Mouse (Mus musculus): Measurements from ENCODE around the gene Fam57a. TPM values are rescaled to one million over a fixed set of nuclear protein-coding genes. Genes with fewer than 3 reads are reported as not detected.

The Fam57a gene
- polyA plus RNA-seq, 1 experiment from 2014 or later = 19.9 TPM

- Histone ChIP-seq H3K36me3 (ENCODE audit: control insufficient read depth, insufficient read depth) (peaks cover 15% of the 10 kb centered on the region; the same call in 1 of the 2 replicates), H3K4me3 (ENCODE audit: low read depth, low read length) (no peak overlapping the region), H3K4me2 (replicated peaks; ENCODE audit: low read depth) (no peak overlapping the region), H3K27ac (ENCODE audit: low read depth, low read length) (no peak overlapping the region), H3K9me3 (ENCODE audit: control insufficient read depth) (no peaks in the 10 kb centered on the region), H3K4me1 (replicated peaks; ENCODE audit: control insufficient read depth, insufficient read depth, low read length) (no peaks in the 10 kb centered on the region), H3K9ac (ENCODE audit: low read depth, low read length) (no peak overlapping the region), H3K27me3 (replicated peaks; ENCODE audit: control insufficient read depth, insufficient read depth, low read length) (no peaks in the 10 kb centered on the region)
- no peak for ATAC-seq
- TF ChIP-seq CTCF (IDR thresholded peaks at IDR 0.05; ENCODE audit: low read depth) = no peak
- 76% methylated on average over 5 of the region's 5 CpGs for WGBS
Observed at GRCm38 (mm10) chr11:76170207-76170606, 9.3 kb upstream of the Fam57a start.

- no peak for TF ChIP-seq CTCF (IDR thresholded peaks at IDR 0.05; ENCODE audit: low read depth)
- Histone ChIP-seq H3K4me2 (replicated peaks; ENCODE audit: low read depth) (peak overlapping the region; percentile 95), H3K27me3 (replicated peaks; ENCODE audit: control insufficient read depth, insufficient read depth, low read length) (no peaks in the 10 kb centered on the region), H3K4me3 (ENCODE audit: low read depth, low read length) (peak overlapping the region; percentile 71), H3K27ac (ENCODE audit: low read depth, low read length) (peak overlapping the region; percentile 74), H3K36me3 (ENCODE audit: control insufficient read depth, insufficient read depth) (peaks cover 5% of the 10 kb centered on the region; the same call in 1 of the 2 replicates), H3K9me3 (ENCODE audit: control insufficient read depth) (no peaks in the 10 kb centered on the region), H3K9ac (ENCODE audit: low read depth, low read length) (peak overlapping the region; percentile 58), H3K4me1 (replicated peaks; ENCODE audit: control insufficient read depth, insufficient read depth, low read length) (no peaks in the 10 kb centered on the region)
- under 1% methylated on average over 28 of the region's 28 CpGs for WGBS
- ATAC-seq = peak; percentile 74
Observed at GRCm38 (mm10) chr11:76178726-76179494, 561 bp upstream of the Fam57a start.

GRCm38 (mm10) chr11:76180146-76180540 is 672 bp downstream of the Fam57a start:
- no peak for ATAC-seq
- TF ChIP-seq CTCF (IDR thresholded peaks at IDR 0.05; ENCODE audit: low read depth) = no peak
- no peaks in the 10 kb centered on the region for H3K4me1 ChIP-seq (replicated peaks; ENCODE audit: control insufficient read depth, insufficient read depth, low read length)
- H3K27ac ChIP-seq (ENCODE audit: low read depth, low read length) = peak overlapping the region; percentile 74; the same call in 1 of the 2 replicates
- 12% methylated on average over 7 of the region's 7 CpGs for WGBS
- no peaks in the 10 kb centered on the region for H3K9me3 ChIP-seq (ENCODE audit: control insufficient read depth)
- no peaks in the 10 kb centered on the region for H3K27me3 ChIP-seq (replicated peaks; ENCODE audit: control insufficient read depth, insufficient read depth, low read length)
- peak overlapping the region; percentile 58 for H3K9ac ChIP-seq (ENCODE audit: low read depth, low read length)
- peak overlapping the region; percentile 95 for H3K4me2 ChIP-seq (replicated peaks; ENCODE audit: low read depth)
- H3K36me3 ChIP-seq (ENCODE audit: control insufficient read depth, insufficient read depth) = 0 out of 2 replicates have a peak, but pooled peaks cover 4% of the 10 kb centered on the region
- peak overlapping the region; percentile 71 for H3K4me3 ChIP-seq (ENCODE audit: low read depth, low read length)

GRCm38 (mm10) chr11:76183745-76184144 is 4.3 kb downstream of the Fam57a start:
- Histone ChIP-seq H3K9me3 (ENCODE audit: control insufficient read depth) (no peaks in the 10 kb centered on the region), H3K4me2 (replicated peaks; ENCODE audit: low read depth) (no peak overlapping the region), H3K4me3 (ENCODE audit: low read depth, low read length) (no peak overlapping the region), H3K4me1 (replicated peaks; ENCODE audit: control insufficient read depth, insufficient read depth, low read length) (no peaks in the 10 kb centered on the region), H3K36me3 (ENCODE audit: control insufficient read depth, insufficient read depth) (0 out of 2 replicates have a peak, but pooled peaks cover 4% of the 10 kb centered on the region), H3K27me3 (replicated peaks; ENCODE audit: control insufficient read depth, insufficient read depth, low read length) (no peaks in the 10 kb centered on the region), H3K9ac (ENCODE audit: low read depth, low read length) (no peak overlapping the region), H3K27ac (ENCODE audit: low read depth, low read length) (no peak overlapping the region)
- ATAC-seq = no peak
- WGBS = 84% methylated on average over 4 of the region's 4 CpGs
- TF ChIP-seq CTCF (IDR thresholded peaks at IDR 0.05; ENCODE audit: low read depth) = no peak

- Histone ChIP-seq H3K27me3 (replicated peaks; ENCODE audit: control insufficient read depth, insufficient read depth, low read length) (no peaks in the 10 kb centered on the region), H3K9me3 (ENCODE audit: control insufficient read depth) (no peaks in the 10 kb centered on the region), H3K36me3 (ENCODE audit: control insufficient read depth, insufficient read depth) (0 out of 2 replicates have a peak, but pooled peaks cover 4% of the 10 kb centered on the region), H3K4me1 (replicated peaks; ENCODE audit: control insufficient read depth, insufficient read depth, low read length) (no peaks in the 10 kb centered on the region), H3K27ac (ENCODE audit: low read depth, low read length) (no peak overlapping the region), H3K9ac (ENCODE audit: low read depth, low read length) (no peak overlapping the region), H3K4me2 (replicated peaks; ENCODE audit: low read depth) (no peak overlapping the region), H3K4me3 (ENCODE audit: low read depth, low read length) (no peak overlapping the region)
- no peak for ATAC-seq
- TF ChIP-seq CTCF (IDR thresholded peaks at IDR 0.05; ENCODE audit: low read depth) = peak; percentile 38
- 84% methylated on average over 5 of the region's 6 CpGs for WGBS
Observed at GRCm38 (mm10) chr11:76186908-76187307, 7.4 kb downstream of the Fam57a start.

- Histone ChIP-seq H3K27me3 (replicated peaks; ENCODE audit: control insufficient read depth, insufficient read depth, low read length) (no peaks in the 10 kb centered on the region), H3K36me3 (ENCODE audit: control insufficient read depth, insufficient read depth) (no peaks in the 10 kb centered on the region), H3K9ac (ENCODE audit: low read depth, low read length) (no peak overlapping the region; the same call in 1 of the 2 replicates), H3K4me1 (replicated peaks; ENCODE audit: control insufficient read depth, insufficient read depth, low read length) (no peaks in the 10 kb centered on the region; the same call in 1 of the 2 replicates), H3K27ac (ENCODE audit: low read depth, low read length) (peak overlapping the region; percentile 76), H3K4me3 (ENCODE audit: low read depth, low read length) (peak overlapping the region; percentile 17; the same call in 1 of the 2 replicates), H3K4me2 (replicated peaks; ENCODE audit: low read depth) (peak overlapping the region; percentile 52), H3K9me3 (ENCODE audit: control insufficient read depth) (no peaks in the 10 kb centered on the region)
- ATAC-seq = peak; percentile 90
- WGBS = 25% methylated on average over 8 of the region's 8 CpGs
- TF ChIP-seq CTCF (IDR thresholded peaks at IDR 0.05; ENCODE audit: low read depth) = no peak
Observed at GRCm38 (mm10) chr11:76196275-76196976, 17.0 kb downstream of the Fam57a start.

All from intestine, postnatal 0 days (tissue).